Mouse (Mus musculus) embryonic fibroblast, embryonic 13.5 days (primary cell): ENCODE measurements around the gene Nkx2-3.

Experiments
- CTCF ChIP-seq: IDR thresholded peaks from 2 replicates; pipeline ENCODE4 v1.5.1; 2011; ENCODE audit warnings: mild to moderate bottlenecking, control low read depth, low read length, moderate library complexity, borderline replicate concordance; ENCODE audit not compliant: insufficient read depth
- POLR2A ChIP-seq: IDR thresholded peaks from 2 replicates; pipeline ENCODE4 v1.6.1; 2011; ENCODE audit warnings: low read depth, mild to moderate bottlenecking, control low read depth, low read length, moderate library complexity

DNA sequence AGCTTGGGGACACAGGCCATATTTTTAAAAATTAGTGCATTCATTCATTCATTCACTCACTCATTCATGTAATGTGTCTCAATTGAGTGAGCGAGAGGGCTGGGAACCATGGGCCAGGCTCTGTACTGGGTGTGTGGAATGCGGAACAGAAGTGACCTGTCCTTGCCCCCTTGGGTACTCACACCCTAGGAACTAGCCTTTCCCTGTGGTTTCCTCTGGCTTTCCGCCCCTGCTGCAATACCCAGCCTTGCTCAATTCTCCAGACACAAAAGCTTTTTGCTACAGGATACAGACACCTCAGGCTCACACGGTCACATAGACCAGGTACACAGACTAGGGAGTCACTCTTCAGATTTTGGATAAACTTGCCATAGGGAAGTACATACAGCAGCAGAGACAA, 36.2 kb downstream of the Nkx2-3 start:
- TF ChIP-seq CTCF, result no peak
- no peak for TF ChIP-seq POLR2A
